Mouse (Mus musculus): ENCODE results near the gene Gatad2b. TPM values are rescaled to one million over a fixed set of nuclear protein-coding genes. Genes with fewer than 3 reads are reported as not detected.

The Gatad2b gene
- total RNA-seq, 2 experiments from 2014 or later, result 36.1 to 50.1 TPM

DNA sequence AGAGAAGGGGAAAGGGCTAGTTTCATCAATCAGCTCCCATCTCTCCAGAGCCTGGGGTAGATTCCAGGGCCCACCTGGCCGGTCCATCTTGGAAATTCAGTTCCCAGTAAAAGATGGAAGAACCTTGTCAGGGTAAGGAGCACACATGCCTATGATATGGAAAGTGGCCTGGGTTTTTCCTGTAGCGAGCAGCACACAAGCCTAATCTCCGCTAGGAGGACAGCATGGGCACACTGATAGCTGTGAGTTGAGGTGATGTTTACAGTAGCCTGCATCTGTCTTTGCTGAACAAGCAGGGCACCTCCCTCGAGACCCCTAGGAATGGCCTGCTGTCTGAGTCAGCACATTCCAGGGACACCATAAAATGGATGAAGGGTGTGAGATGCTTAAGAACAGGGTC, 111.6 kb downstream of the Gatad2b start:
- no peak for DNase-seq
- intact Hi-C loops (cut with DNase I), result no loop called here

DNA sequence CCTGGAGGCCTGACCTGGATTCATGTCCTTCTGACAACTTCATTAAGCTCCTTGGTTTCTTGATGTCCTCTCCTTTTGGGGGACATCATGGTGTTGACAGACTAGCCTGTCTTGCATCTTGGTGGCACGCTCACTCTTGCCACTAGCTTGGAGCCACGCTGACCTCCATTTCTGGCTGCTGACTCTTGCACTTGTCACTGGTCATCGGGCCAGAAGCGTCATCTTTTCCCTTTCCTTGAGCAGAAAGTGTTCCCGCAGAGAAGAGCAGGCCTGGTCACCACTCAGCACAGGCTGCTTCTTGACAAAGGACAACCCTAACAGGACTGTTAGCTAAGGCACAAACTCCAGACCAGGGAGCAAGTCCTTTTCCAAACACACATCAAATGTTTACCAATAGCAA, 113.4 kb downstream of the Gatad2b start:
- intact Hi-C loops (cut with DNase I), result no loop called here
- no peak for DNase-seq

DNA sequence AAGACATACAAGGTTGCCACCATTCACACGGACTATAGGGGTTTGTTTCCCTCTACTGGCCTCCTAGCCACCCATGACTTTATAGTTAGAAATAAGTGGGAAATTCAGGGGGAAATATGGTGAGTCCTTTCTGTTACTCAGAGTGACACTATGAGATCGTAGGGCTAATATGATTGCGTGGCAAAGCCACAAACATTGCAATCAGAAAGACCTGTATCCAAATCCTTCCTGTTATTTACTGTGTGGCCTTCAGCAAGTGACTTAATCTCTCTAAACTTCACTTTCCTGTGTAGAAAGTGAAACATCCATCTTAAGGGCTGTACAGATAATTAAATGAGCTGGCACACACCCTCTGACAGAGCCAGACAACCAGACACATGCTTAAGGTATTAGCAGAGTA, 115.7 kb downstream of the Gatad2b start:
- intact Hi-C loops (cut with DNase I), result no loop called here
- no peak for DNase-seq

DNA sequence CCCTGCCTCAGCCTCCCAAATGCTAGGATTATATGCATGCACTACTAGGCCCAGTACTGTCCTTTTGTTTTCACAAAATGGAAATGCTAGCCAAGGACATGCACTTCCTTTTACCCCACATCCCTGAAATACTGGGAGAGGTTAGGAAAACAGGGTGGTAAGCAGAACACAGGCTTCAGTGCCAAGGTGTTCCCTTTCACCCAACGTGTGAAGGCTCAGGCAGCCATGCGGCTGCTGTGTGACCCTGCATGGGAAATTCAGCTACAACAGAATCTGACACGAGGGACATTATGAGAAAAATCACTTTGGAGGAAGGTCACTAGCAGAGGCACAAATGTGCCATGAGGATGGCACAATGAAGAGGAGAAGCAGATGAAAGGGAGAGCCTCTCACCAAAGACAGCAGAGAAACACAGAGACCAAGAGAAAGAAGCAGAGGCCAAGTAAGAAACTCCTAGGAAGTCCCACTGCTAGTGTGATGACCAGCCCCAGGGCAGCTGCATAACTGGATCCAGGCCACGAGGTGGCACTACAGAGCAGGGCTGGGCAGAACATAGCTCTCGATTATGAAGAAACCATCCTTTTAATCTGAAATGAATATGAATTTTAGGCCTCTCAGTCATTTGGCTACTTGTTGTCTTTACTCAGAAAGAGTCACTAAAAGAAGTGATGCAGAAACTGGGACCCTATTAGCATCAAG, 119.5 kb downstream of the Gatad2b start:
- intact Hi-C loops (cut with DNase I), result loop anchor here (1.0 kb wide), 1 partner anchor 54 kb away; no protein-coding TSS in a partner anchor
- peak; percentile 69 to 70 for DNase-seq

DNA sequence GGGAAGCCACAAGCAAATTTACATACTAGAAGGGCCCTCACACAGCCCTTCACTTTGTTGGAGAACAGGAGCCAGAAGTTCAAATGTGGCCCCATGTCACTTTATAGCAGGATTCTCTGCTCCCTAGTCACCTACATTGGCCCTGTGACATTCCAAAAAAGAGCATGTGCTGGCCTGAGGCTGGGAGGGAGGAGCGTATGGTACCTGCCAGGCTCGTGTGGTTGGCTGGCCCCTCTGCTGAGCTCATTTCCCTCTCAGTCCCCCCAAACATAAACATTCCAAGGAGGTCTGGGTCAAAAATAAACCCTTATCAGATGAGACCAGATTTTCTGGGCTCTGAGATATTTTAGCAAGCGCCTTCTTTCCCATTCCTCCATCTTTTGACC, 120.0 kb downstream of the Gatad2b start:
- intact Hi-C loops (cut with DNase I), result no loop called here
- DNase-seq, result no peak

Small RNA genes lying within 50 kb of the gene (microRNA-seq; reads per million reads assigned to microRNA genes)
- 0 reads per million in 2 experiments for gene Mir7012

Other genes starting within 250 kb of the Gatad2b start
- gene 4933434E20Rik, start 241.5 kb upstream of the Gatad2b start, total RNA-seq (2021), result 10 to 100 TPM; 78.1 to 90.6 TPM
- gene Ubap2l, start 240.6 kb upstream of the Gatad2b start, total RNA-seq (2021), result 10 to 100 TPM; 80.6 to 90.5 TPM
- 100 to 1,000 TPM; 150 to 798 TPM for gene Tpm3, start 220.5 kb upstream of the Gatad2b start, total RNA-seq (2021)
- gene Nup210l, start 189.0 kb upstream of the Gatad2b start, total RNA-seq (2021), result under 1 TPM in 1 of 2 experiments, not detected in 1; 0.05 TPM
- 100 to 1,000 TPM; 700 to 984 TPM for gene Rps27, start 79.5 kb upstream of the Gatad2b start, total RNA-seq (2021)
- gene Rab13, start 79.5 kb upstream of the Gatad2b start, total RNA-seq (2021), result 1 to 10 TPM; 6.1 to 7.1 TPM
- gene Jtb, start 61.6 kb upstream of the Gatad2b start, total RNA-seq (2021), result 10 to 100 TPM; 58.9 to 63.8 TPM
- under 1 TPM in 1 of 2 experiments, not detected in 1; 0.26 TPM for gene Creb3l4, start 49.7 kb upstream of the Gatad2b start, total RNA-seq (2021)
- gene Slc39a1, start 45.0 kb upstream of the Gatad2b start, total RNA-seq (2021), result 10 to 100 TPM; 47.5 to 48.3 TPM
- 10 to 100 TPM; 12.3 to 14.0 TPM for gene Crtc2, start 39.0 kb upstream of the Gatad2b start, total RNA-seq (2021)
- gene Dennd4b, start 28.0 kb upstream of the Gatad2b start, total RNA-seq (2021), result 10 to 100 TPM; 78.4 to 81.8 TPM
- under 1 TPM; 0.59 to 0.91 TPM for gene Slc27a3, start 96.8 kb downstream of the Gatad2b start, total RNA-seq (2021)
- 10 to 100 TPM; 14.3 to 15.0 TPM for gene Ints3, start 140.4 kb downstream of the Gatad2b start, total RNA-seq (2021)
- gene Npr1, start 172.7 kb downstream of the Gatad2b start, total RNA-seq (2021), result 1 to 10 TPM; 5.7 to 6.1 TPM
- 10 to 100 TPM; 23.8 to 25.4 TPM for gene Ilf2, start 182.9 kb downstream of the Gatad2b start, total RNA-seq (2021)
- gene Snapin, start 197.9 kb downstream of the Gatad2b start, total RNA-seq (2021), result 10 to 100 TPM; 58.8 to 68.7 TPM
- gene Chtop, start 216.3 kb downstream of the Gatad2b start, total RNA-seq (2021), result 10 to 100 TPM; 84.4 to 90.1 TPM
- gene S100a1, start 221.2 kb downstream of the Gatad2b start, total RNA-seq (2021), result 100 to 1,000 TPM; 120 to 124 TPM
- 1 to 10 TPM; 9.2 to 9.6 TPM for gene S100a13, start 221.3 kb downstream of the Gatad2b start, total RNA-seq (2021)
- under 1 TPM in 1 of 2 experiments, not detected in 1; 0.30 TPM for gene S100a14, start 233.7 kb downstream of the Gatad2b start, total RNA-seq (2021)
- gene S100a16, start 244.1 kb downstream of the Gatad2b start, total RNA-seq (2021), result 10 to 100 TPM; 58.6 to 63.8 TPM

All from gastrocnemius, postnatal 36 days (tissue).